Mouse (Mus musculus): ENCODE measurements around the gene Xirp1. TPM values are rescaled to one million over a fixed set of nuclear protein-coding genes. Genes with fewer than 3 reads are reported as not detected.
A peak's percentile ranks its signal among the peaks of the same experiment; 100 is the strongest.

The Xirp1 gene
- polyA plus RNA-seq, 1 experiment from 2014 or later: 57.1 TPM

DNA sequence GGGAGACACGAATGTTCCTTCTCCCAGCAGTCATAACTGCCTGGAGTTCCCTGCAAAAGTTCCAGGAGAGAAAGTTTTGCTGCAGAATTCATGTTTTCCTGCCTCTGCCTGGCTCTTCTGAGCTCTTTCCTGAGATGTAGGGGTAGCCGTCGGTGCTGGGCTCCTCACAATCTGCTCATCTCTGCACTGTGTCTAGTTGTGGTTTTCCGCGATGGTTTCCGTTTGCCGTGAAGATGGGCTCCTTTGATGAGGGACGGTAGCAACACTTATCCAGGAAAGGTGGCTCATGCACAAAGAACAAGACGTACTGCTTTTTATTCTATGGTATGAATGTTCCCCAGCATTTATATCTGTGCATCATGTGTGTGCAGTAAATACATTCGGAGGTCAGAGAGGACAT is 7.0 kb upstream of the Xirp1 start:
- Histone ChIP-seq H3K4me3 (ENCODE audit: control insufficient read depth in 1 of 2, insufficient read depth in 1 of 2, low read depth in 1 of 2, low read length in 2 of 2) (no peak overlapping the region), H3K27ac (replicated peaks in 1 of 2; ENCODE audit: control insufficient read depth in 1 of 2, insufficient read depth in 1 of 2, low read depth in 2 of 2, low read length in 2 of 2) (no peak overlapping the region), H3K27me3 (ENCODE audit: control insufficient read depth, insufficient read depth, low read length) (no peaks in the 10 kb centered on the region), H3K9me3 (ENCODE audit: control insufficient read depth, low read length) (no peaks in the 10 kb centered on the region), H3K36me3 (ENCODE audit: control insufficient read depth, insufficient read depth, low read length) (no peaks in the 10 kb centered on the region), H3K4me1 (ENCODE audit: control insufficient read depth in 2 of 2, insufficient read depth in 2 of 2, low read length in 2 of 2) (peaks cover 17 to 18% of the 10 kb centered on the region in 2 experiments), H3K9ac (ENCODE audit: low read length) (no peak overlapping the region), H3K4me2 (ENCODE audit: low read length) (no peak overlapping the region)
- 72% methylated on average over 10 of the region's 10 CpGs for WGBS
- ATAC-seq (ENCODE audit: insufficient number of reproducible peaks, insufficient read depth, low FRiP score, low read depth): no peak

DNA sequence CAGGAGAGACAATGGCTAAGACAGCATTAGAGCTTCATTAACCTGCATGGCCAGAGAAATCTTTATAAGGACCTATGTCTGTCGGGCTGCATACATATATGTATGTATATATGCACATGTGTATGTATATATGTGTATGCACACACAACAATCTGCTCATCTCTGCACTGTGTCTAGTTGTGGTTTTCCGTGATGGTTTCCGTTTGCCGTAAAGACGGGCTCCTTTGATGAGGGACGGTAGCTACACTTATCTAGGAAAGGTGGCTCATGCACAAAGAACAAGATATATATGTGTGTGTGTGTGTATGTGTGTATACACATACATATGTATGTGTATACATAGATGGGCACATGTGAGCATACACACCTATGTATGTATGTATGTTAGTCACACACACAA is 6.5 kb upstream of the Xirp1 start:
- Histone ChIP-seq H3K27me3 (ENCODE audit: control insufficient read depth, insufficient read depth, low read length) (no peaks in the 10 kb centered on the region), H3K9me3 (ENCODE audit: control insufficient read depth, low read length) (no peaks in the 10 kb centered on the region), H3K9ac (ENCODE audit: low read length) (no peak overlapping the region), H3K4me2 (ENCODE audit: low read length) (no peak overlapping the region), H3K36me3 (ENCODE audit: control insufficient read depth, insufficient read depth, low read length) (no peaks in the 10 kb centered on the region), H3K27ac (replicated peaks in 1 of 2; ENCODE audit: control insufficient read depth in 1 of 2, insufficient read depth in 1 of 2, low read depth in 2 of 2, low read length in 2 of 2) (no peak overlapping the region), H3K4me3 (ENCODE audit: control insufficient read depth in 1 of 2, insufficient read depth in 1 of 2, low read depth in 1 of 2, low read length in 2 of 2) (no peak overlapping the region), H3K4me1 (ENCODE audit: control insufficient read depth in 2 of 2, insufficient read depth in 2 of 2, low read length in 2 of 2) (peaks cover 22 to 24% of the 10 kb centered on the region in 2 experiments)
- WGBS: 87% methylated on average over 6 of the region's 6 CpGs
- ATAC-seq (ENCODE audit: insufficient number of reproducible peaks, insufficient read depth, low FRiP score, low read depth): no peak

- no peaks in the 10 kb centered on the region for H3K9me3 ChIP-seq (ENCODE audit: control insufficient read depth, low read length)
- peaks cover 32 to 35% of the 10 kb centered on the region in 2 experiments for H3K4me1 ChIP-seq (ENCODE audit: control insufficient read depth in 2 of 2, insufficient read depth in 2 of 2, low read length in 2 of 2)
- WGBS: 5% methylated on average over 14 of the region's 14 CpGs
- H3K36me3 ChIP-seq (ENCODE audit: control insufficient read depth, insufficient read depth, low read length): no peaks in the 10 kb centered on the region
- H3K9ac ChIP-seq (ENCODE audit: low read length): peak overlapping the region; percentile 66
- ATAC-seq (ENCODE audit: insufficient number of reproducible peaks, insufficient read depth, low FRiP score, low read depth): peak; percentile 62
- peak overlapping the region; percentile 18 to 20; a peak in 2 of 4 replicates for H3K4me3 ChIP-seq (ENCODE audit: control insufficient read depth in 1 of 2, insufficient read depth in 1 of 2, low read depth in 1 of 2, low read length in 2 of 2)
- peak overlapping the region; percentile 95 to 96 for H3K27ac ChIP-seq (replicated peaks in 1 of 2; ENCODE audit: control insufficient read depth in 1 of 2, insufficient read depth in 1 of 2, low read depth in 2 of 2, low read length in 2 of 2)
- peak overlapping the region; percentile 61 for H3K4me2 ChIP-seq (ENCODE audit: low read length)
- H3K27me3 ChIP-seq (ENCODE audit: control insufficient read depth, insufficient read depth, low read length): no peaks in the 10 kb centered on the region
Observed at GRCm38 (mm10) chr9:120027401-120028151, 4.2 kb upstream of the Xirp1 start.

DNA sequence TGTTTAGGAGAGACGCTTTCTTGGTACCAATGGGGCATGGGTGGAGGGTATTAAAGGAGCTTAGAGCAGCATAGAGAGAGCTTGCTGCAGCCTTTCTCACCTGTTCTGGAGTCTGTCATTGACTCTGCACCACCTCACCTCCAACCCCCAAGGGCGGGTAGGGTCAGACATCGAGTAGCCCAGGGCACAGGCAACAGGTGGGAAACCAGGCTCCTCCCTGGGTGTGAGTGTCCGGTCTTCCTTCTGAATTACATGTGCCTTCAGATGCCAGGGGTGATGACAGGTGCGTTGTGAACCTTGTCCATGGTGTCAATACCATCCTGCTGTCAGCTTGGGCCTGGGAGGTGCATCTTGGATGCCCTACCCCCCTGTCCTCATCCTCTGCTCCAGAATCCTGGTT is 1.2 kb upstream of the Xirp1 start:
- H3K9ac ChIP-seq (ENCODE audit: low read length): peak overlapping the region; percentile 36; the same call in 1 of the 2 replicates

GRCm38 (mm10) chr9:120024171-120024570 is 773 bp upstream of the Xirp1 start:
- no peak for ATAC-seq (ENCODE audit: insufficient number of reproducible peaks, insufficient read depth, low FRiP score, low read depth)
- H3K9me3 ChIP-seq (ENCODE audit: control insufficient read depth, low read length): no peaks in the 10 kb centered on the region
- peaks cover 8% of the 10 kb centered on the region for H3K36me3 ChIP-seq (ENCODE audit: control insufficient read depth, insufficient read depth, low read length)
- H3K4me2 ChIP-seq (ENCODE audit: low read length): peak overlapping the region; percentile 72
- H3K4me1 ChIP-seq (ENCODE audit: control insufficient read depth in 2 of 2, insufficient read depth in 2 of 2, low read length in 2 of 2): peaks cover 39 to 43% of the 10 kb centered on the region in 2 experiments
- H3K27me3 ChIP-seq (ENCODE audit: control insufficient read depth, insufficient read depth, low read length): no peaks in the 10 kb centered on the region
- H3K27ac ChIP-seq (replicated peaks in 1 of 2; ENCODE audit: control insufficient read depth in 1 of 2, insufficient read depth in 1 of 2, low read depth in 2 of 2, low read length in 2 of 2): peak overlapping the region; percentile 94 to 98
- H3K4me3 ChIP-seq (ENCODE audit: control insufficient read depth in 1 of 2, insufficient read depth in 1 of 2, low read depth in 1 of 2, low read length in 2 of 2): peak overlapping the region in 1 of 2 experiments; percentile 22; a peak in 1 of 4 replicates
- peak overlapping the region; percentile 98 for H3K9ac ChIP-seq (ENCODE audit: low read length)
- WGBS: 41% methylated on average over 10 of the region's 10 CpGs

More for the DNA sequence above, 1.2 kb upstream of the Xirp1 start:
- no peak for ATAC-seq (ENCODE audit: insufficient number of reproducible peaks, insufficient read depth, low FRiP score, low read depth)
- Histone ChIP-seq H3K4me3 (ENCODE audit: control insufficient read depth in 1 of 2, insufficient read depth in 1 of 2, low read depth in 1 of 2, low read length in 2 of 2) (no peak overlapping the region), H3K9me3 (ENCODE audit: control insufficient read depth, low read length) (no peaks in the 10 kb centered on the region), H3K4me2 (ENCODE audit: low read length) (peak overlapping the region; percentile 72), H3K27ac (replicated peaks in 1 of 2; ENCODE audit: control insufficient read depth in 1 of 2, insufficient read depth in 1 of 2, low read depth in 2 of 2, low read length in 2 of 2) (peak overlapping the region; percentile 94 to 98), H3K36me3 (ENCODE audit: control insufficient read depth, insufficient read depth, low read length) (peaks cover 3% of the 10 kb centered on the region), H3K27me3 (ENCODE audit: control insufficient read depth, insufficient read depth, low read length) (no peaks in the 10 kb centered on the region), H3K4me1 (ENCODE audit: control insufficient read depth in 2 of 2, insufficient read depth in 2 of 2, low read length in 2 of 2) (peaks cover 39 to 40% of the 10 kb centered on the region in 2 experiments)
- WGBS: 64% methylated on average over 5 of the region's 5 CpGs

- Histone ChIP-seq H3K4me2 (ENCODE audit: low read length) (peak overlapping the region; percentile 72), H3K27me3 (ENCODE audit: control insufficient read depth, insufficient read depth, low read length) (no peaks in the 10 kb centered on the region), H3K36me3 (ENCODE audit: control insufficient read depth, insufficient read depth, low read length) (peaks cover 38% of the 10 kb centered on the region), H3K4me3 (ENCODE audit: control insufficient read depth in 1 of 2, insufficient read depth in 1 of 2, low read depth in 1 of 2, low read length in 2 of 2) (peak overlapping the region; percentile 73 to 91), H3K9ac (ENCODE audit: low read length) (peak overlapping the region; percentile 98), H3K4me1 (ENCODE audit: control insufficient read depth in 2 of 2, insufficient read depth in 2 of 2, low read length in 2 of 2) (peaks cover 25 to 41% of the 10 kb centered on the region in 2 experiments), H3K9me3 (ENCODE audit: control insufficient read depth, low read length) (no peaks in the 10 kb centered on the region), H3K27ac (replicated peaks in 1 of 2; ENCODE audit: control insufficient read depth in 1 of 2, insufficient read depth in 1 of 2, low read depth in 2 of 2, low read length in 2 of 2) (peak overlapping the region; percentile 98 to 99)
- 14% methylated on average over 5 of the region's 5 CpGs for WGBS
- ATAC-seq (ENCODE audit: insufficient number of reproducible peaks, insufficient read depth, low FRiP score, low read depth): peak; percentile 66
Observed at GRCm38 (mm10) chr9:120021164-120021563, 2.2 kb downstream of the Xirp1 start.

GRCm38 (mm10) chr9:120020285-120020890 is 3.0 kb downstream of the Xirp1 start:
- no peak for ATAC-seq (ENCODE audit: insufficient number of reproducible peaks, insufficient read depth, low FRiP score, low read depth)
- peak overlapping the region; percentile 98 to 99 for H3K27ac ChIP-seq (replicated peaks in 1 of 2; ENCODE audit: control insufficient read depth in 1 of 2, insufficient read depth in 1 of 2, low read depth in 2 of 2, low read length in 2 of 2)
- peaks cover 46% of the 10 kb centered on the region for H3K36me3 ChIP-seq (ENCODE audit: control insufficient read depth, insufficient read depth, low read length)
- no peaks in the 10 kb centered on the region for H3K9me3 ChIP-seq (ENCODE audit: control insufficient read depth, low read length)
- peak overlapping the region; percentile 73 to 91 for H3K4me3 ChIP-seq (ENCODE audit: control insufficient read depth in 1 of 2, insufficient read depth in 1 of 2, low read depth in 1 of 2, low read length in 2 of 2)
- peak overlapping the region; percentile 72 for H3K4me2 ChIP-seq (ENCODE audit: low read length)
- peak overlapping the region; percentile 74 for H3K9ac ChIP-seq (ENCODE audit: low read length)
- H3K27me3 ChIP-seq (ENCODE audit: control insufficient read depth, insufficient read depth, low read length): no peaks in the 10 kb centered on the region
- peaks cover 21 to 38% of the 10 kb centered on the region in 2 experiments for H3K4me1 ChIP-seq (ENCODE audit: control insufficient read depth in 2 of 2, insufficient read depth in 2 of 2, low read length in 2 of 2)
- WGBS: 19% methylated on average over 7 of the region's 7 CpGs

Data from heart, embryonic 14.5 days (tissue).